Mouse (Mus musculus) testis, adult 2 months (tissue): ENCODE measurements at regions not wholly inside any gene's neighbourhood (a gene's known extent, or its start where the extent isn't known, plus 50 kb on each side); places are given as distances from the start of the nearest gene placed in this dataset.

Experiments
- H3K27ac ChIP-seq: fragments of 200-500 bp; 2 replicates; pipeline ENCODE4 v1.5.1; 2012; ENCODE audit warnings: low read depth, low read length; ENCODE audit not compliant: control insufficient read depth, insufficient read depth
- H3K27me3 ChIP-seq: fragments of 200-500 bp; 2 replicates; pipeline ENCODE4 v1.6.1; 2012; ENCODE audit warnings: mild to moderate bottlenecking, low read length, moderate library complexity; ENCODE audit not compliant: control insufficient read depth, insufficient read depth
- H3K36me3 ChIP-seq: fragments of 200-500 bp; 2 replicates; pipeline ENCODE4 v1.6.1; 2012; ENCODE audit warnings: mild to moderate bottlenecking, low read length; ENCODE audit not compliant: control insufficient read depth, insufficient read depth
- H3K4me1 ChIP-seq: fragments of 200-500 bp; 2 replicates; pipeline ENCODE4 v1.6.1; 2012; ENCODE audit warnings: low read length; ENCODE audit not compliant: control insufficient read depth, insufficient read depth
- H3K4me3 ChIP-seq: fragments of 200-500 bp; 2 replicates; pipeline ENCODE4 v1.5.1; 2012; ENCODE audit warnings: low read depth, mild to moderate bottlenecking, low read length, moderate library complexity, mixed read lengths; ENCODE audit not compliant: control insufficient read depth
- CTCF ChIP-seq: fragments of 200-500 bp; IDR thresholded peaks from 2 replicates; pipeline ENCODE4 v1.5.1; 2012; ENCODE audit warnings: low read depth, mild to moderate bottlenecking, inconsistent platforms, low read length, moderate library complexity; ENCODE audit not compliant: control insufficient read depth, insufficient read depth, insufficient replicate concordance
- POLR2A ChIP-seq: fragments of 200-500 bp; IDR thresholded peaks from 2 replicates; pipeline ENCODE4 v1.6.1; 2012; ENCODE audit warnings: low read depth, mild to moderate bottlenecking, inconsistent platforms, low read length, moderate library complexity; ENCODE audit not compliant: control insufficient read depth

DNA sequence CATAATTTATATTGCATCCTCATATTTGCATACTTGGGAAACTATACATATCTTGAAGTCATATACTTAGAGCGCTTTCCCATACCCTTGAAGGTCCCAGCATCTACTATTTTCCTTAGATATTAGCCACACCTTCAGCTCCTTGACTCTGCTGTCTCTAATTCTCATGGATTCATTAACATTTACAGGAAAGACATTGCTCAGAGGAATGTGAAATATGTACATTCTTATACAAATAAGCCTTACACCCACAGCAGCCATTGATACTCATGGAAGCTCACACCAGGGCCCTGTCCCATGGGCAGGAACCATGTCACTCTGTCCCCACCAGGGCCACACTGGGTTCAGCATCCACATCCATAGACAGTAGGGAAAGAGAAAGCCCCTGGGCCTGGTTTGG, 122.1 kb downstream of the Trim42 start:
- no peaks in the 10 kb centered on the region for H3K36me3 ChIP-seq
- H3K27me3 ChIP-seq = no peaks in the 10 kb centered on the region
- no peaks in the 10 kb centered on the region for H3K4me1 ChIP-seq
- TF ChIP-seq POLR2A = no peak
- no peak for TF ChIP-seq CTCF
- no peak overlapping the region for H3K27ac ChIP-seq
- H3K4me3 ChIP-seq = no peak overlapping the region

DNA sequence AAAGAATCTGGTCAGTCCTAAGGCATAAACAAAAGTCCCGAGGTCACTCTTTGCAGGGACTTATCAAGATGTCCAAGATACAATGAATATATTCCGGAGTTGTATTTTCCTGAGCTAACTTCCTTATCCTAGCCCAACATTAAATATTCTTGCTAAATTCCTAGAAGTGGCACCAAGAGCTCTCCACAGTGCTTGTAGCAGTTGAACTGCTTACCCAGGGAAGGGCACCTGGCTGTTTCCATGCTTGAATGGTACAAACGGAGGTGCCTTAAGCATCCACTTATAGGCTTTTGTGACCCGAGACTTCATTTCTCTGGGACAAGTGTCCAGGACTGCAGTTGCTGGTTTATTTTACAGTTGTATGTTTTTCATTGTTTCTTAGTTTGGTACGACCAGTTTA, 115.1 kb upstream of the Slc25a36 start:
- no peak for TF ChIP-seq POLR2A
- TF ChIP-seq CTCF = no peak
- H3K4me3 ChIP-seq = no peak overlapping the region
- H3K27ac ChIP-seq = no peak overlapping the region
- 0 out of 2 replicates have a peak, but pooled peaks cover 2% of the 10 kb centered on the region for H3K4me1 ChIP-seq
- H3K36me3 ChIP-seq = no peaks in the 10 kb centered on the region
- H3K27me3 ChIP-seq = 0 out of 2 replicates have a peak, but pooled peaks cover 4% of the 10 kb centered on the region

DNA sequence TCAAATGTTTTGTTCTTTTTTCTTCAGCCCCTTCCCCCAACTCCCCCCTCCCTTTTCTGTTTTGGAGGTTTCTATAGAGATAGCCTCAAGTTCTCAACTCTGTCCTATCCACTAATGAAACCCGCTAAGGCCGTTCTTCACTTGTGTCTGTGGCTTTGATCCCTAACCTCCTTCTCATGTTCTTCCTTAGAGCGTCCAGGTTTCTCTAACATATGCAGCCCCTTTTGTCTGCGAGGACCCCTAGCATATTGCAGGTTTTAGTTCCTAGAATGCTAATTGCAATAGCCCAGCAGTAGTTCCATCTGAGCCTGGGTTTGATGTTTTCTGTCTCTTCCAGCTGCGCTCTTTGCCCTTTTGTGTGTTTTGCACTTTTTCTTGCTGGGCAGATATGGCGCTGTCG, 113.6 kb upstream of the Slc25a36 start:
- Histone ChIP-seq H3K36me3 (no peaks in the 10 kb centered on the region), H3K4me1 (0 out of 2 replicates have a peak, but pooled peaks cover 2% of the 10 kb centered on the region), H3K4me3 (no peak overlapping the region), H3K27me3 (0 out of 2 replicates have a peak, but pooled peaks cover 4% of the 10 kb centered on the region), H3K27ac (no peak overlapping the region)
- TF ChIP-seq CTCF (no peak), POLR2A (no peak)

DNA sequence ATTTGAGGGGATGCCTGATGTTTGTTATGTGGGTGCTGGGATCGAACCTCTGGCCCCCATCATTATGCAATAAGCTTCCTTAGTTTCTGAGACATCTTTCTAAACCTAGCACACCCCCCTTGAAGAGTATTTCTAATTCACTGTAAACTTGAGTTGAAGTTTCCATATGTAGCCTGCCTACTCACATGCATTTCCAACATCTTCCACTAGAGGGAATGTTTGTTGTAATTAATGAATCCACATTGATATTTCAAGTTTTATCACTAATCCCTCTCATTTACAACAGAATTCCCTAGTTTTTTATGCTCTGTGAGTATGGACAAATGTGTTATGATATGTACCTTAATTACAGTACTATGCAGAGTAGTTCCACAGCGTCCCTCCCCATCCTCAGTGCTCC, 103.8 kb upstream of the Slc25a36 start:
- Histone ChIP-seq H3K27ac (no peak overlapping the region), H3K4me1 (no peaks in the 10 kb centered on the region), H3K36me3 (no peaks in the 10 kb centered on the region), H3K4me3 (no peak overlapping the region), H3K27me3 (no peaks in the 10 kb centered on the region)
- TF ChIP-seq POLR2A (no peak), CTCF (no peak)

DNA sequence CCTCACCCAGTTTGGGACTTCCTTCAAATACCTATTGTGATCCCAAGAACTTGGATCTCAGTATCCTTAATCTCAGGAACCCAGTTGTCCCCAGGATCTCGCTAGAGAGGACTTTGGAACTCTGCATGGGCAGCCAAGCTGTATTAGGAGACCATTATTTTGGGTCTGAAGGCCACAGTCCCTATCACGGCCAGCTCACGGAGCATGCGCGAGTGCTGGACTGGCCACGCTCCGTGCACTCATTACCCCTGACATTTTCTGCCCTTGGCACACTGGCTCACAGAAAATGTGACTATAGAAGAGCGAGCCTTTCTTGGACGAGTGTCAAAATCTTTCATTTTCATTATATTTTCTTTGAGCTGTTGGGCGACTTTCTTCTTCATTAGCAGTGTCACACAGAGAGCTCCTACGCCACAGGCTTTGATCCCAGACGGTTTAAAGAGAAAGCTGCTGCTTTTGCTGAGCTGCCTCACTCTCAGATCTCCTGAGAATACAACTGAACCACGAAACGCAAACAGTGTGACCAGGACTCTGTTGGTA, 79.4 kb upstream of the Slc25a36 start:
- Histone ChIP-seq H3K4me1 (peaks cover 3% of the 10 kb centered on the region; the same call in 1 of the 2 replicates), H3K27ac (no peak overlapping the region), H3K27me3 (no peaks in the 10 kb centered on the region), H3K4me3 (peak overlapping the region; percentile 32), H3K36me3 (no peaks in the 10 kb centered on the region)
- TF ChIP-seq POLR2A (no peak), CTCF (no peak)

DNA sequence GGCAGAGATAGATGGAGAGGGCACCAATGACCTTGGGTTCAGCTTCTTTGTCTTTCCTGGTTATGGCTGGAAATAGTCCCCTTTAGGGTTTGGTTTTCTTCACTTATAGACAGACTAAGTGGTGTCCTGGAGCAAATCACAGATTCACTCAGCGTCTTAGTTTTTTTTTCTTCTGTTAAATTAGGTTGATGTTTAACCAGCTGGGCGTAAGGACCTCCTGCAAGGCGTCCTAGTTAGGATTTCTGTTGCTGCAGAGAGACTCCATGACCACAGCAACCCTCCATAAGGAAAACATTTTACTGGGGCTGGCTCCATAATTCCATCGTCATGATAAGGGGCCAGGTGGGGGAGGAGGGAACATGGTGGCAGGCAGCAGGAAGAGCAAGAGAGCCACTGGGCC, 78.7 kb upstream of the Slc25a36 start:
- TF ChIP-seq CTCF (no peak), POLR2A (no peak)
- peaks cover 3% of the 10 kb centered on the region; the same call in 1 of the 2 replicates for H3K4me1 ChIP-seq
- H3K27ac ChIP-seq = no peak overlapping the region
- H3K36me3 ChIP-seq = no peaks in the 10 kb centered on the region
- H3K27me3 ChIP-seq = no peaks in the 10 kb centered on the region
- H3K4me3 ChIP-seq = no peak overlapping the region

DNA sequence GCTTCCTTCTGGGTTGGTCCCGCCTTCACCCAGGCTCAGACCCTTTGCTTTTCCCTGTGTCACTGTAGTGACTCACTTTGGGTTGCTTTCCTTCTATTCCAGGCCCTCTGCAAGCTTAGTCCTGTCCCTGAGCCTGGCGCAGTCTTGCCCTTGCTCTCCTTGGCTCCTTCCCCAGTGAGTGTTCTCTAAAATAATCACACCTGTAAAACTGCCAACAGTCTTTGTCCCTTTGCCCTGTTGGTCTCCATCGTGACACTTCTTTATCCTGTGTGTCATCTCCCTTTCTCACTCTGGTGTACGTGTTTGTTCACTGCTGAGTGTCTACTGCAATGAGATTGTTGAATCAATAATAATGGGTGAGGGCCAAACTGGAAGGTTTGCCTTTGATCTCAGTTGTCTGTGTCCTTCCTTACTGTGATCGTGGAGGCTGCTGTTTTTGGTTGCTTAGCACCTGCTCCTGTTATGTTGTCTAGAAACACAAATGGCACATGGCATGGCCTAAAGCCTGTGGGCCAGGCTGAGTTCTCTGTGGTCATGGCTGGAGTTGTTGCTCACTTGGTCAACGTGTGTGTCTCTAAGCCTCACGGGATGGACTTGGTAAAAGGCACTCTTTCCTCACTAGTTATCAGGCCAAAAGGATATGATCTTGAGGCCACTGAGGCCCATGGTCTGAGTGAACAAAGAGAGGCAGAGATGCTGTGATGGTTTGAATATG, 77.8 kb upstream of the Slc25a36 start:
- Histone ChIP-seq H3K27me3 (no peaks in the 10 kb centered on the region), H3K4me1 (peaks cover 3% of the 10 kb centered on the region; the same call in 1 of the 2 replicates)
- TF ChIP-seq POLR2A = no peak
- TF ChIP-seq CTCF = no peak

More for the DNA sequence above, 77.8 kb upstream of the Slc25a36 start:
- Histone ChIP-seq H3K27ac (no peak overlapping the region), H3K36me3 (no peaks in the 10 kb centered on the region), H3K4me3 (no peak overlapping the region)
